Mouse (Mus musculus): ENCODE measurements around the gene Kcnk18.

Gene Kcnk18

DNA sequence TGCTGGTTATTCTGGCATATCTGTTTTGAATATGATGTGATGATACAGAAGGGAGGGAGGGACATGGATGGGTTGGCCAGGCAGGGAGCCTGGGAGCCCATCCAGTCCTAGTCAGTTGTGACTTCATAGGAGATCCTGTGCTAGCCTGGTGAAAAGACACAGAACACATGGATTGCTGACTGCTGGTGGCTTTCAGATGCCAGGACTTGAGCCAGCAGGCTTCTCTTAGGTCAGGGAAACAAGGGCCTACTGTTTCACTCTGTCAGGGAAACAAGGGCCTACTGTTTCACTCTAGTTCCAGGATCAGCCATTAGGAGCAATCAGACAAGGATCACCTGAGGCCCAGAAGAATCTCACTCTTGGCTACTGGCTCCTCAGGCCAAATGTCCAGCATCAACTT lies 61.8 kb downstream of the Kcnk18 start:
- DNase-seq (ENCODE audit: inconsistent ontology term), result peak; percentile 27

DNA sequence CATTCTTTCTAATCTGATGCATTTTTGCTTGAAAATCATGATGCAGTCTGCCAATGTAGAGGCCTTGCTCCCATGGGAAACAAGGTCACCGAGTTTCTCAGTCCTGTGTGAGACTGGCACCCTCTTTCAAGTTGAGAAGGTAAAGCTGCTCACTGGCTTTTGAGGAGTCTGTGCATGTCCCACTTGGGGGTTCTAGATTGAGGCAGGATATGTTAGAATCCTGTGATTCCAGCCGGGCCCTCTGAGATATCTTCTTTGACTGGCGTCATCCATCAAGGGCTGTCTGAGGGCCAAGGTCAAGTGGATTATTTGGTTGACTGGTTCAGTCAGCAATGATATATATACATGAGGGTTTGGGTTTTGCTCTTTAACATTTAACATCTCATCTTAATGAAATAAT lies 63.0 kb downstream of the Kcnk18 start:
- no peak for DNase-seq (ENCODE audit: inconsistent ontology term)

All from Muller cell, postnatal 12 days (primary cell).